Comparison of ENCODE assay signal across 8 mouse cellular contexts in genomic region chr12:40477621-40478452, GRCm38 (mm10). TPM values are rescaled to one million over a fixed set of nuclear protein-coding genes. Genes with fewer than 3 reads are reported as not detected.
DNase-seq lines count a peak whose midpoint lies in the region; ATAC-seq lines count a peak whose summit lies in the region.

No protein-coding gene starts in this region.

- H3K4me3 ChIP-seq in heart, embryonic 15.5 days = no peak overlapping the region
- H3K4me3 ChIP-seq in lung, embryonic 16.5 days (ENCODE audit: low read length) = no peak overlapping the region

- H3K9ac ChIP-seq in heart, embryonic 15.5 days = no peak overlapping the region
- H3K9ac ChIP-seq in lung, embryonic 16.5 days (ENCODE audit: low read length) = no peak overlapping the region

- no peaks in the 10 kb centered on the region for H3K9me3 ChIP-seq in heart, embryonic 15.5 days (replicated peaks)
- no peaks in the 10 kb centered on the region for H3K9me3 ChIP-seq in lung, embryonic 16.5 days (ENCODE audit: control insufficient read depth, low read length)

- no peak overlapping the region for H3K4me2 ChIP-seq in heart, embryonic 15.5 days
- peak overlapping the region; percentile 25 for H3K4me2 ChIP-seq in lung, embryonic 16.5 days (ENCODE audit: low read depth, low read length)

- DNase-seq in gastrocnemius, postnatal 10 days = peak; percentile 47
- no peak for DNase-seq in gastrocnemius, postnatal 14 days
- peak; percentile 63 for DNase-seq in adrenal gland, adult 2 months
- no peak for DNase-seq in urinary bladder, postnatal 10 days (ENCODE audit: low spot score)
- no peak for DNase-seq in thymus, postnatal 25 days
- DNase-seq in cerebellum, adult 11-12 months = no peak

- 45% methylated on average over 8 of the region's 8 CpGs for WGBS in heart, embryonic 15.5 days
- 31% methylated on average over 8 of the region's 8 CpGs for WGBS in lung, embryonic 16.5 days

- H3K4me1 ChIP-seq in heart, embryonic 15.5 days (replicated peaks) = peaks cover 19% of the 10 kb centered on the region
- peaks cover 24% of the 10 kb centered on the region for H3K4me1 ChIP-seq in lung, embryonic 16.5 days (replicated peaks; ENCODE audit: control insufficient read depth, insufficient read depth, low read length)

- H3K36me3 ChIP-seq in heart, embryonic 15.5 days = no peaks in the 10 kb centered on the region
- no peaks in the 10 kb centered on the region for H3K36me3 ChIP-seq in lung, embryonic 16.5 days (ENCODE audit: control insufficient read depth, insufficient read depth, low read length)

- peak overlapping the region; percentile 0; the same call in 1 of the 2 replicates for H3K27ac ChIP-seq in heart, embryonic 15.5 days
- peak overlapping the region; percentile 59 for H3K27ac ChIP-seq in lung, embryonic 16.5 days (ENCODE audit: low read length)

- peak; percentile 50; the same call in 1 of the 2 replicates for ATAC-seq in heart, embryonic 15.5 days (replicated peaks; ENCODE audit: insufficient number of reproducible peaks, insufficient read depth, low FRiP score, low read depth)
- ATAC-seq in lung, embryonic 16.5 days (ENCODE audit: low read depth) = peak; percentile 87

- intact Hi-C loops in gastrocnemius, postnatal 14 days (cut with DNase I; ENCODE audit: low total_unique reads) = no loop called here

- no peaks in the 10 kb centered on the region for H3K27me3 ChIP-seq in heart, embryonic 15.5 days
- no peaks in the 10 kb centered on the region for H3K27me3 ChIP-seq in lung, embryonic 16.5 days (ENCODE audit: control insufficient read depth, insufficient read depth, low read depth, low read length)

RNA-seq across cellular contexts. Expression of gene Dock4, which starts 32.1 kb away (rescaled TPM):
- total RNA-seq in gastrocnemius, postnatal 10 days (2021) = 10 to 100 TPM; 21.6 to 29.7 TPM
- total RNA-seq in gastrocnemius, postnatal 14 days (2021) = 10 to 100 TPM; 14.8 to 15.9 TPM
- total RNA-seq in adrenal gland, adult 2 months (2021) = 10 to 100 TPM; 14.5 to 15.5 TPM
- 4.3 and 4.7 TPM in 2 replicates for polyA plus RNA-seq in adrenal gland, adult 2 months (2012; rRNA removed)
- 7.2 and 8.7 TPM in 2 replicates for polyA plus RNA-seq in heart, embryonic 15.5 days (2015; fragmentation: Nextera tagmentation; extraction: Ambion mirVana)
- 28.4 and 32.9 TPM in 2 replicates for polyA plus RNA-seq in lung, embryonic 16.5 days (2015; fragmentation: Nextera tagmentation; extraction: Ambion mirVana)

RNA-seq across cellular contexts. Expression of gene Zfp277, which starts 32.1 kb away (rescaled TPM):
- total RNA-seq in gastrocnemius, postnatal 10 days (2021) = 10 to 100 TPM; 14.1 to 14.8 TPM
- 10 to 100 TPM in 1 of 2 experiments, 1 to 10 TPM in 1; 9.7 to 10.8 TPM for total RNA-seq in gastrocnemius, postnatal 14 days (2021)
- 10 to 100 TPM; 14.2 to 16.3 TPM for total RNA-seq in adrenal gland, adult 2 months (2021)
- polyA plus RNA-seq in adrenal gland, adult 2 months (2012; rRNA removed) = 2.0 and 2.1 TPM in 2 replicates
- polyA plus RNA-seq in heart, embryonic 15.5 days (2015; fragmentation: Nextera tagmentation; extraction: Ambion mirVana) = 25.8 and 28.1 TPM in 2 replicates
- 42.3 and 42.8 TPM in 2 replicates for polyA plus RNA-seq in lung, embryonic 16.5 days (2015; fragmentation: Nextera tagmentation; extraction: Ambion mirVana)

Comparison
In these comparisons a context has a peak if more than half of its experiments do, and no peak if none do; other contexts are left out.
1. DNase-seq: peak in gastrocnemius, postnatal 10 days (single experiment) and adrenal gland, adult 2 months (single experiment); none in gastrocnemius, postnatal 14 days (single experiment), urinary bladder, postnatal 10 days (single experiment), thymus, postnatal 25 days (single experiment) and cerebellum, adult 11-12 months (single experiment).